Mouse (Mus musculus): ENCODE data around the gene Rilp. TPM values are rescaled to one million over a fixed set of nuclear protein-coding genes. Genes with fewer than 3 reads are reported as not detected.

Gene Rilp
- polyA plus RNA-seq, 1 experiment from 2014 or later = not detected

DNA sequence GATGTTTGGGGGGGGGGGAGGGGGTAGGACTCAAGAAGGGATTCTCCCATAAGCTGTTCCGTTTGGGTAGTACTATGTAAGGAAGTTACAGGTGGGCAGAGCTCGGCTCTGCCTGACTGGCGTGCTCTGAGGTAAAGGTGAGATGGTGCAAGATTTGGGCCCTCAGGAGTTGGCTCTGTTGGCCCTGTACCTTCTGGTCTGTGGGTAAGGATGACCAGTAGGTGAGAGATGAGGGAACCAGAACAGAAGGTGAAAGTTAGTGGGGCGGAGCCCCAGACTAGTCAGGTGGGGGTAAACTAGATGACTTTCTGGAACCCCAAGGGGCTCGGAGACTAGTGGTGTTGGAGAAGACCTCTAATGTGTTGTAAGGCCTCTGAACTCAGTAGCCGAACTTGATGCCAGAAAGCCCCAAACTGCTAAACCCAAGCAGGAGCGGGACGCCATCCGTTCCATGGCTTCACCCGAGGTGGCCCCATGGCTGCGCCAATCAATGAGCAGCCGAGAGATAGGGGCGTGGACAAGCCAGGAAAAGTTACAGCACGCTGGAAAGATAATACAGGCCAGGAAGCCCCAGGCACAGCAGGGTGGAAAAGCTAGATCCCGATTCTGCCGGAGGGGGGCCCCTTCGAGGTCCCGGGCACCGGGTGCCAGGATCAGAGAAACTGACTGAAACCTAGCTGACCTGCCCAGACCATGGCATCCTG is 42.2 kb upstream of the Rilp start:
- WGBS = 20% methylated on average over 19 of the region's 19 CpGs

DNA sequence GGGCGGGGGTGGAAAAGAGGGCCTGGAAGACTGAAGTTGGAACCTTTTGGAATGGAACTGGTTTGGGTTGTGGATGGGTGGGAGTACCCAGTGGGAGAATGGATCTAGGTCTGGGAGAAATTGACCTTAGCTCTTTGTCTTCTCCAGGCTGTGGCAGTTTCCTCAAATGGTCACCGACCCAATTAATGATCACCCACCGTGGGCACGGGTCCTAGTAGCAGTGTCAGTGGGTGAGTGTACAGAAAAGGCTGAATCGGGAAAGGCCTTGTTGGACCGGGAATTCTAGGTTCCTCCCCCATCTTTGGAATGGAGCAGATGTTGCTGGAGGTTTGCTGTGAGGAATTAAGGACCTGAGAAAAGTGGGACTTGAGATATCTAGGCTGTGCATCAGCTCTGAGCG is 41.5 kb upstream of the Rilp start:
- Histone ChIP-seq H3K9ac (peak overlapping the region; percentile 80), H3K9me3 (no peaks in the 10 kb centered on the region), H3K27ac (peak overlapping the region; percentile 70), H3K4me2 (peak overlapping the region; percentile 78), H3K36me3 (peaks cover 11% of the 10 kb centered on the region), H3K27me3 (no peaks in the 10 kb centered on the region), H3K4me3 (peak overlapping the region; percentile 52), H3K4me1 (peaks cover 21% of the 10 kb centered on the region)
- no peak; the same call in 1 of the 2 replicates for ATAC-seq (ENCODE audit: insufficient number of reproducible peaks, insufficient read depth, low FRiP score, low TSS enrichment, low read depth)
- WGBS = 68% methylated on average over 7 of the region's 7 CpGs

More for the DNA sequence above, 42.2 kb upstream of the Rilp start:
- peaks cover 11% of the 10 kb centered on the region for H3K36me3 ChIP-seq
- no peaks in the 10 kb centered on the region for H3K9me3 ChIP-seq
- H3K9ac ChIP-seq = peak overlapping the region; percentile 80
- peak overlapping the region; percentile 52 for H3K4me3 ChIP-seq
- peak; percentile 69; the same call in 1 of the 2 replicates for ATAC-seq (ENCODE audit: insufficient number of reproducible peaks, insufficient read depth, low FRiP score, low TSS enrichment, low read depth)
- H3K27me3 ChIP-seq = no peaks in the 10 kb centered on the region
- H3K27ac ChIP-seq = peak overlapping the region; percentile 70
- peaks cover 28% of the 10 kb centered on the region for H3K4me1 ChIP-seq
- H3K4me2 ChIP-seq = peak overlapping the region; percentile 78

DNA sequence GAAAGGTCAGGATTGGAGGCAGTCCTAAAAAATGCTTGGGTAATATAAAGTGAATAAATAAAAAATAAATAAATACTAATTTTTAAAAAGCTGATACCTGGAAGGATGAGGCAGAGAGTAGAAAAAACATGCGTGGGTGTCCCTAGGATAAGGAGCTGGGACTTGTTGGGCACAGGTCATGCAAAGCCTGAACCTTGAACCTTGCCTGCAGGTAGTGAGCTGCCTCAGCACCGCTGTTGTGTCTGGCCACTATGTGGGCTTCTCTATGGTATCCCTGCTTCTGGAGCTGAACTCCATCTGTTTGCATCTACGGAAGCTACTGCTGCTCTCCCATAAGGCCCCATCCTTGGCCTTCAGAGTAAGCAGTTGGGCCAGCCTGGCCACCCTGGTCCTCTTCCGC is 40.6 kb upstream of the Rilp start:
- Histone ChIP-seq H3K4me3 (no peak overlapping the region), H3K27me3 (no peaks in the 10 kb centered on the region), H3K36me3 (peaks cover 11% of the 10 kb centered on the region), H3K9me3 (no peaks in the 10 kb centered on the region), H3K4me2 (no peak overlapping the region), H3K9ac (no peak overlapping the region), H3K27ac (no peak overlapping the region), H3K4me1 (peaks cover 17% of the 10 kb centered on the region)
- ATAC-seq (ENCODE audit: insufficient number of reproducible peaks, insufficient read depth, low FRiP score, low TSS enrichment, low read depth) = no peak
- WGBS = 91% methylated on average over 4 of the region's 4 CpGs

DNA sequence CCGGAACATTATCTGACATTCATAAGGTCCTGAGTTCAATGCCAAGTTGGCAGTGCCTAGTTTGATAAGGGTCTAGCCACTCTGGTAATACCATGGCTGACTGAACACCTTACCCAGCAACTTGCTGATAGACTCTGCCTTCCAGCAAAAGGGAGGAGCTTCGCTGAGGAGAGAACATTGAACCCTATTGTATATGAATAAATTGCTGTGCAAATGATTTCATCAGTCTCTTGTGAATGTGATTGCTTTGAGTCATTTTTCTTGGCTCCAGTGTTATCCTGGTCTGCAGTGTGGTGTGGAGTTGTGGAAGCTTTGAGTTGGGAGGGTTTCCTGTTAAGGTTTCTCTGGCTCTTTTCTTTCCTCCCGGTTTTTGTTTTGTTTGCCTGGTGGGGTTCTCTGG is 39.2 kb upstream of the Rilp start:
- H3K4me1 ChIP-seq = peaks cover 17% of the 10 kb centered on the region
- 75% methylated on average over 3 of the region's 3 CpGs for WGBS
- H3K4me3 ChIP-seq = no peak overlapping the region
- H3K4me2 ChIP-seq = no peak overlapping the region
- H3K27me3 ChIP-seq = no peaks in the 10 kb centered on the region
- H3K27ac ChIP-seq = no peak overlapping the region
- H3K9ac ChIP-seq = no peak overlapping the region
- H3K36me3 ChIP-seq = peaks cover 3% of the 10 kb centered on the region; the same call in 1 of the 2 replicates
- no peaks in the 10 kb centered on the region for H3K9me3 ChIP-seq
- ATAC-seq (ENCODE audit: insufficient number of reproducible peaks, insufficient read depth, low FRiP score, low TSS enrichment, low read depth) = no peak

DNA sequence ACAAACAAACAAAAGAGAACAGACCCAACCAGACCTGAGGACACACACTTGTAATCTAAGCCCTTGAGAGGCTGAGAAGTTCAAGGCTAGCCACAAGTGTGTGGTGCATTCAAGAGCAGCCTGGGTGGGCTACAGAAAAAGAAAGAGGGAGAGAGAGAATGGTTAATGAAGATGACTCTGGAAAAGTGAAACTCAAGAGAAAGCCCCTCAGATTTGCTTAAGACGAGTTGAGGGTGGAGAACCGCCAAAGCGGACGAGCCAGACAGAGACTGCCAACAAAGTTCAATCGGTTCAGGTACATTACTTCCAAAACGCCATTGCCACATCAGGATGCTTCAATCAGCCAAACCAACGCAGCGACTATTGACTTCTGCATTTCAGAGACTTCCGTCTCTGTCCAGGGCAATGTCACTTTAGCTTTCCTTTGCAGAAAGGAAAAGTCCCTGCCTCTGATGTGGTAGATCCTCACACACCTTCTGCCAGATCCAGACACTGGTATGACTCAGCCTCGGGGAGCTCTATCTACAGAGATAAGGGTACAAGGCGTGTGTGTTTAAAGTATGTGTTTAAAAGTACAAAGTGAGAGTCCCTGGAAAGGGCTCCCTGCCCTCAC is 37.3 kb upstream of the Rilp start:
- no peak overlapping the region for H3K4me3 ChIP-seq

DNA sequence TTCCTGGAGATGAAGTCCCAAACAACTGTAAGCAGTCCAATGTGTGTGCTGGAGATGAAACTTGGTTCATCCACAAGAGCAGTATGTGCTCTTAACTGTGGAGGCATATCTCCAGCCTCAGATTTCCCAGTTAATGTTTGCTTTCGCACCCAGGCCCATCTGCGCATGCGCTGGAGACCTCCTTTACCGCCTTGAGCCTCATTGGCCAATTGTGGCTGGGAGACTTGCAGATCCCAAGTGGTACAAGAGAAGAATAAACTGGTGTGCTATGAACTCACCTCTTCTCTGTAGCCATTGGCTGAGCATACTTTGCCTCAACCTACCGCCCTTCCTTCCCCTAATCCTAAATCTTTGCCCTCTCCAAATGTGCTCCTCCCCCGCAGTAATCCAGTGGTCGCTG is 36.5 kb upstream of the Rilp start:
- H3K27me3 ChIP-seq = no peaks in the 10 kb centered on the region
- H3K36me3 ChIP-seq = no peaks in the 10 kb centered on the region
- peaks cover 6% of the 10 kb centered on the region; the same call in 1 of the 2 replicates for H3K4me1 ChIP-seq
- WGBS = 63% methylated on average over 7 of the region's 7 CpGs
- no peak overlapping the region for H3K4me3 ChIP-seq
- no peaks in the 10 kb centered on the region for H3K9me3 ChIP-seq
- no peak for ATAC-seq (ENCODE audit: insufficient number of reproducible peaks, insufficient read depth, low FRiP score, low TSS enrichment, low read depth)
- H3K27ac ChIP-seq = no peak overlapping the region
- H3K4me2 ChIP-seq = no peak overlapping the region
- no peak overlapping the region for H3K9ac ChIP-seq

More for the DNA sequence above, 37.3 kb upstream of the Rilp start:
- no peak overlapping the region for H3K4me2 ChIP-seq
- 83% methylated on average over 11 of the region's 11 CpGs for WGBS
- no peak overlapping the region for H3K9ac ChIP-seq
- H3K9me3 ChIP-seq = no peaks in the 10 kb centered on the region
- no peak for ATAC-seq (ENCODE audit: insufficient number of reproducible peaks, insufficient read depth, low FRiP score, low TSS enrichment, low read depth)
- no peak overlapping the region for H3K27ac ChIP-seq
- no peaks in the 10 kb centered on the region for H3K36me3 ChIP-seq
- H3K27me3 ChIP-seq = no peaks in the 10 kb centered on the region
- H3K4me1 ChIP-seq = peaks cover 14% of the 10 kb centered on the region

DNA sequence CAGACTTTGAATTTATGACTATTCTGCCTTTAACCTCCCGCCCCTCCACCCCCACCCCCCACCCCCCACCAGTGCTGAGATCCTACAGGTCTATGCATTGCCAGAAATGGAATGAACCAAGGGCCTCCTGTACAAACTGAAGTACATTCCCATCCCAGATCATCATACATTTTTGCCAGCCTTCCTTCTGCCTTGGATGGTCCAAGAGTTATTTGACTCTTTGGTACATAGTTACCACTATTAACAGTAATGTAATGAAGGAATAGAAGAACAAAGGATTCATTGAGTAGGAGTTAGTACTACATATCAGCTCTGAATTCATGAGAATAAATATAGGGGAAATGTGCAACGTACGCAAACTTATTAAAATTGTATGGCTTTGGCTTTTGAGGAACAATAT is 23.7 kb upstream of the Rilp start:
- peak overlapping the region; percentile 98 for H3K4me3 ChIP-seq
- no peak overlapping the region for H3K27ac ChIP-seq
- peak overlapping the region; percentile 94 for H3K4me2 ChIP-seq
- no peak overlapping the region for H3K9ac ChIP-seq
- H3K36me3 ChIP-seq = peaks cover 19% of the 10 kb centered on the region
- 21% methylated on average over 3 of the region's 3 CpGs for WGBS
- 0 out of 2 replicates have a peak, but pooled peaks have one; percentile 12 for ATAC-seq (ENCODE audit: insufficient number of reproducible peaks, insufficient read depth, low FRiP score, low TSS enrichment, low read depth)
- no peaks in the 10 kb centered on the region for H3K27me3 ChIP-seq
- peaks cover 15% of the 10 kb centered on the region for H3K4me1 ChIP-seq
- no peaks in the 10 kb centered on the region for H3K9me3 ChIP-seq

DNA sequence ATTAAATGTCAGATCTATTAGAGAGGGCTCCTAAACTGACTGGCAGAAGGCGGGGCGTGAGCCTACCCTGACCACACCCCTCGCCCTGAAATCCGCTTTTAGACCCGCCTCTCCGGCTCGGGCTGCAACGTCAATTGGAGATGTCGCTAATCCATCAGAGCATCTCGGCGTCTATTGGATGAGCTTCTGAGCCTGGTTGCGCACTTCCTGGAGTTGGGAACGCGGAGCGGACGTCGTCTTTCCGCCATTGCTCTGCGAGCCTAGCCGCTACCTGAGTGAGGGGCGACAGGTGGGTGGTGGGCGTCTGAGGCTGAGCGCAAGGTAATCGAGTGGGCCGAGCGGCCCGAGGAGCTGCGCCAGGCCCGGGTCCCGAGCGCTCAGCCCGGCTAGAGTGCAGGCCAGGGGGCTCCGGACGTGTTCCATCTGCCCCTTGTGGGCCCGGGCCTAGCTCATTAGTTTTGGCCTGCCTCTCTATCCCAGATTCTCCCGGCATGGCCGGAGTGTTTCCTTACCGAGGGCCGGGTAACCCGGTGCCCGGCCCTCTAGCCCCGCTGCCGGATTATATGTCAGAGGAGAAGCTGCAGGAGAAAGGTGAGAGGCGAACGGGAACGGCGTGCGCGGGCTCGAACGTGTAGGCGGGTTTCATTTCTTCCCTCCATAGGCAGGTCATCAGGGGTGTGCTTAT is 23.2 kb upstream of the Rilp start, which contains the start of gene Prpf8:
Gene Prpf8 (plus strand): TSS at position 216 of the 685 bp plus-strand sequence.
- H3K9ac ChIP-seq = peak within 1 kb of the TSS; percentile 99
- H3K27ac ChIP-seq = peak within 1 kb of the TSS; percentile 75
- WGBS = under 1% methylated on average over 52 of the region's 52 CpGs
- H3K4me2 ChIP-seq = peak within 1 kb of the TSS; percentile 94
- H3K4me3 ChIP-seq = peak within 1 kb of the TSS; percentile 98
- H3K9me3 ChIP-seq = no peaks in the 10 kb centered on the region
- peaks cover 25% of the 10 kb centered on the region for H3K36me3 ChIP-seq
- H3K4me1 ChIP-seq = peaks cover 15% of the 10 kb centered on the region
- no peaks in the 10 kb centered on the region for H3K27me3 ChIP-seq
- peak; percentile 98 for ATAC-seq (ENCODE audit: insufficient number of reproducible peaks, insufficient read depth, low FRiP score, low TSS enrichment, low read depth)

DNA sequence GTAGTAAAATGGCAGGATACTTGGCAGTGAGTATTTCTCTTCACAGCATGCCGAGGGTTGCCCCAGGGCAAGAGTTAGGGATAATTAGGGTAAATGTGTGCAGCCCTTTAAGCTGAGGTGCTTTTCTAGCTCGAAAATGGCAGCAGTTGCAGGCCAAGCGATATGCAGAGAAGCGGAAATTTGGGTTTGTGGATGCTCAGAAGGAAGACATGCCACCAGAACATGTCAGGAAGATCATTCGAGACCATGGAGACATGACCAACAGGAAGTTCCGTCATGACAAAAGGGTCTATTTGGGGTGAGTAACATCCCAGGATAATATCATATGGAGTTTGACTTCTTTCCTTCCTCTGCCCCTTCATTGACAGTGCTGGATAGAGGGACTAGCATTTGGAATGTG is 22.4 kb upstream of the Rilp start:
- peaks cover 32% of the 10 kb centered on the region for H3K36me3 ChIP-seq
- peak overlapping the region; percentile 98 for H3K4me3 ChIP-seq
- ATAC-seq (ENCODE audit: insufficient number of reproducible peaks, insufficient read depth, low FRiP score, low TSS enrichment, low read depth) = no peak
- WGBS = 17% methylated on average over 6 of the region's 6 CpGs
- H3K9me3 ChIP-seq = no peaks in the 10 kb centered on the region
- peak overlapping the region; percentile 94 for H3K4me2 ChIP-seq
- H3K9ac ChIP-seq = peak overlapping the region; percentile 99
- H3K27ac ChIP-seq = peak overlapping the region; percentile 30; the same call in 1 of the 2 replicates
- no peaks in the 10 kb centered on the region for H3K27me3 ChIP-seq
- peaks cover 15% of the 10 kb centered on the region for H3K4me1 ChIP-seq

DNA sequence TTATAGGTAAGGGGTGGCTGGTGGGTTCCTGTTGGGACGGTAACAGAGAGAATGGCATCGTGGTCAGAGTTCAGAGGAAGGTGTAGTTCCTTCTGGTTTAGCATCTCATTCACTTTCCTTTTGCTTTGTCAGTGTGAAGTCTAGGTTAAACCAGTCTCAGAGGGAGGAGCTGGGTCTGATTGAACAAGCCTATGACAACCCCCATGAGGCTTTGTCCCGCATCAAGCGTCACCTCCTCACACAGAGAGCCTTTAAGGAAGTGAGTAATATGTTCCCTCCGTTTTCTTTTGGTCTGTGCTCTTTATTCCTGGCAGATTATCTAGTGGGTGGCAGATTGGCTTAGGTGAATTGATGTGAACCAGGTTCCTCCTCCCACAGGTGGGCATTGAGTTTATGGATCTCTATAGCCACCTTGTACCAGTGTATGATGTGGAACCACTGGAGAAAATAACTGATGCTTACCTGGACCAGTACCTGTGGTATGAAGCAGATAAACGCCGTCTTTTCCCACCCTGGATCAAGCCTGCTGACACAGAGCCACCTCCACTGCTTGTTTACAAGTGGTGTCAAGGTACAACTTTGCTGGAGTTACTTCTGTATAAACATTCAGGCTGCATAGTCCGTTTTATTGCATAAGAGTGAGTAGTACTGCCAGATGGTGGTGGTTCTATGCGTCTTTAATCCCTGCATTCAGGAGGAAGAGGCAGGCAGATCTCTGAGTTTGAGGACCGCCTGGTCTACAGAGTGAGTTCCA is 15.4 kb upstream of the Rilp start:
- Histone ChIP-seq H3K9ac (no peak overlapping the region), H3K27ac (no peak overlapping the region), H3K4me2 (no peak overlapping the region), H3K36me3 (peaks cover 100% of the 10 kb centered on the region), H3K9me3 (no peaks in the 10 kb centered on the region), H3K4me3 (no peak overlapping the region), H3K27me3 (no peaks in the 10 kb centered on the region), H3K4me1 (no peaks in the 10 kb centered on the region)
- no peak for ATAC-seq (ENCODE audit: insufficient number of reproducible peaks, insufficient read depth, low FRiP score, low TSS enrichment, low read depth)
- WGBS = 95% methylated on average over 10 of the region's 10 CpGs

DNA sequence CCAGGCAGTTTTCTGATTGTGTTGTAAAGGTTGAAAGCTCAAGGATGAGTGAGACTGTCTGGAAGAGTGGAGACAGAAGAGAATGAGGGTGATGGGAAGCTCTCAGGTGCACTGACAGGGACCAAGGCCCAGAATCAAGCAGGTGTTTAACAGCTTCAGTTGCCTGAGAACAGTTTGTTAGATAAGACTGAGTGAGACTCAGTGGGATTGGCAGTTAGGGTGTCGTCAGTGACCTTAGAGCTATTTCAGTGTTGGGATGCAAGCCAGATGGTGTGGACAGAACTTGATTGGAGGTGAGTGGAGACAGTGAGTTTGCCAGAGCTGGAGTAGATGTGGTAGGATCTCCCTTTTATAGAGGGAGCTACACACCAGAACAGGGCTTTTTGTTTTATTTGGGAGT is 11.8 kb upstream of the Rilp start:
- H3K4me2 ChIP-seq = no peak overlapping the region
- no peak overlapping the region for H3K4me3 ChIP-seq
- H3K27me3 ChIP-seq = no peaks in the 10 kb centered on the region
- H3K9ac ChIP-seq = no peak overlapping the region
- H3K4me1 ChIP-seq = no peaks in the 10 kb centered on the region
- WGBS = 85% methylated on average over 1 of the region's 1 CpGs
- peaks cover 99% of the 10 kb centered on the region for H3K36me3 ChIP-seq
- ATAC-seq (ENCODE audit: insufficient number of reproducible peaks, insufficient read depth, low FRiP score, low TSS enrichment, low read depth) = no peak
- no peaks in the 10 kb centered on the region for H3K9me3 ChIP-seq
- no peak overlapping the region for H3K27ac ChIP-seq

Measured in embryonic facial prominence, embryonic 13.5 days (tissue).